Mouse (Mus musculus) C2C12 (cell line): Measurements from ENCODE around the gene Wnt6.

Experiments
- CTCF ChIP-seq: IDR thresholded peaks from one replicate; pipeline ENCODE4 v1.5.1; 2011; ENCODE audit not compliant: control insufficient read depth, insufficient read depth, insufficient read length
- FOSL1 ChIP-seq: IDR thresholded peaks from one replicate; pipeline ENCODE4 v1.8.0; 2011; ENCODE audit warnings: mild to moderate bottlenecking, low read length; ENCODE audit not compliant: poor library complexity, insufficient read depth, severe bottlenecking
- MAX ChIP-seq: IDR thresholded peaks from one replicate; pipeline ENCODE4 v1.6.1; 2011; ENCODE audit warnings: mild to moderate bottlenecking, control low read depth
- MYOD1 ChIP-seq: IDR thresholded peaks from one replicate; pipeline ENCODE4 v1.6.1; 2011; ENCODE audit warnings: low read depth; ENCODE audit not compliant: control insufficient read depth, insufficient read length
- MYOG ChIP-seq: IDR thresholded peaks from one replicate; pipeline ENCODE4 v1.6.1; 2011; ENCODE audit not compliant: control insufficient read depth, insufficient read length; ENCODE audit errors: extremely low read depth

GRCm38 (mm10) chr1:74800424-74800888, 28.8 kb downstream of the Wnt6 start:
- TF ChIP-seq CTCF, result no peak
- TF ChIP-seq FOSL1, result no peak
- TF ChIP-seq MAX, result no peak
- no peak for TF ChIP-seq MYOG
- no peak for TF ChIP-seq MYOD1
